ENCODE assay signal across 8 mouse cellular contexts in the genomic region with DNA sequence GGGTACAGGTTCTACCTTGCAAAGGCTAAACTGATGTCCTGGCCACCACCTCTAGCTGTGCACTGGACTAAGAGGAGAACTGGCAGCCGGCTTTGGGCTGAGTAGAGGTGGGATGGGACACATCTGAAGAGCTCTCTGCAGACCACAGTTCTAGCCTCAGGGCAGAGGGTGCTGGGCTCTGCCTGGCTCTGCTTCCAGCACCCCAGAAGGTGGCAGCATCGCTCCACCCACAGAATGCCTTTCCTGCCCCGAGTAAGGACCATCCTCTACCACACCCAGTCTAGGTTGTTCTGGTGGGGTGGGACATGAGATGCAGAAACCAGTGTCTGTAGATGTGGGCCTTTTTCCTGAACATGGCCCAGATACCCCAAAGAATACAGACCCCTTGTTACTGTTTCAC. TPM values are rescaled to one million over a fixed set of nuclear protein-coding genes. Genes with fewer than 3 reads are reported as not detected.
DNase-seq lines count a peak whose midpoint lies in the region; ATAC-seq and TF ChIP-seq lines count a peak whose summit lies in the region.

No protein-coding gene starts in this region.

- TF ChIP-seq CTCF in kidney, postnatal 0 days (IDR thresholded peaks at IDR 0.05; ENCODE audit: low read depth) = peak; percentile 85

- WGBS in forebrain, embryonic 16.5 days = 21% methylated on average over 3 of the region's 3 CpGs
- 47% methylated on average over 3 of the region's 3 CpGs for WGBS in kidney, postnatal 0 days

- H3K27me3 ChIP-seq in forebrain, embryonic 16.5 days (replicated peaks; ENCODE audit: control insufficient read depth, insufficient read depth, low read length) = no peaks in the 10 kb centered on the region
- no peaks in the 10 kb centered on the region; the same call in 1 of the 2 replicates for H3K27me3 ChIP-seq in kidney, postnatal 0 days (ENCODE audit: insufficient read depth, low read length)

- H3K4me3 ChIP-seq in forebrain, embryonic 16.5 days (replicated peaks; ENCODE audit: low read length) = no peak overlapping the region
- no peak overlapping the region for H3K4me3 ChIP-seq in kidney, postnatal 0 days (replicated peaks; ENCODE audit: low read depth, low read length)

- no peak overlapping the region for H3K27ac ChIP-seq in forebrain, embryonic 16.5 days (ENCODE audit: low read length)
- H3K27ac ChIP-seq in kidney, postnatal 0 days = no peak overlapping the region

- no peaks in the 10 kb centered on the region for H3K9me3 ChIP-seq in forebrain, embryonic 16.5 days (ENCODE audit: control insufficient read depth, low read length)
- H3K9me3 ChIP-seq in kidney, postnatal 0 days (replicated peaks; ENCODE audit: low read length) = no peaks in the 10 kb centered on the region

- peak; percentile 54 for ATAC-seq in CD4-positive, CD25-positive, alpha-beta regulatory T cell, adult 4 months
- peak; percentile 62 for ATAC-seq in forebrain, embryonic 16.5 days
- ATAC-seq in kidney, postnatal 0 days (replicated peaks; ENCODE audit: low FRiP score, low read depth) = no peak

- H3K9ac ChIP-seq in forebrain, embryonic 16.5 days (replicated peaks; ENCODE audit: low read depth, low read length) = no peak overlapping the region
- H3K9ac ChIP-seq in kidney, postnatal 0 days (ENCODE audit: low read depth, low read length) = no peak overlapping the region

- peak; percentile 52 for DNase-seq in 416B (ENCODE audit: low read depth)
- DNase-seq in cerebellum, adult 11-12 months = peak; percentile 53
- DNase-seq in kidney, postnatal 0 days (ENCODE audit: low spot score) = peak; percentile 65
- DNase-seq in lung, postnatal 14 days = peak; percentile 46
- DNase-seq in right cerebral cortex, postnatal 4 days = peak; percentile 71
- DNase-seq in urinary bladder, postnatal 25 days (ENCODE audit: low spot score) = no peak

- no peak overlapping the region for H3K4me2 ChIP-seq in forebrain, embryonic 16.5 days (ENCODE audit: low read length)
- no peak overlapping the region for H3K4me2 ChIP-seq in kidney, postnatal 0 days (ENCODE audit: low read length)

- H3K4me1 ChIP-seq in forebrain, embryonic 16.5 days (replicated peaks; ENCODE audit: control insufficient read depth, insufficient read depth, low read length) = peaks cover 59% of the 10 kb centered on the region
- H3K4me1 ChIP-seq in kidney, postnatal 0 days (replicated peaks; ENCODE audit: insufficient read depth, low read length) = peaks cover 11% of the 10 kb centered on the region; the same call in 1 of the 2 replicates

- H3K36me3 ChIP-seq in forebrain, embryonic 16.5 days (ENCODE audit: control insufficient read depth, insufficient read depth) = peaks cover 8% of the 10 kb centered on the region
- peaks cover 38% of the 10 kb centered on the region for H3K36me3 ChIP-seq in kidney, postnatal 0 days (ENCODE audit: insufficient read depth, low read length)

RNA-seq across cellular contexts. Expression of gene Ccdc167, which starts 12.1 kb away (rescaled TPM):
- polyA plus RNA-seq in CD4-positive, CD25-positive, alpha-beta regulatory T cell, adult 4 months (2017; shearing (Covaris generic)) = 10 to 100 TPM in 1 of 2 experiments, 1 to 10 TPM in 1; 7.8 to 10.1 TPM
- polyA plus RNA-seq in forebrain, embryonic 16.5 days (2015; fragmentation: Nextera tagmentation; extraction: Ambion mirVana) = 9.3 and 11.6 TPM in 2 replicates
- polyA plus RNA-seq in kidney, postnatal 0 days (2015; fragmentation: Nextera tagmentation; extraction: Ambion mirVana) = 8.2 and 9.2 TPM in 2 replicates

RNA-seq across cellular contexts. Expression of gene Cmtr1, which starts 44.4 kb away (rescaled TPM):
- 100 to 1,000 TPM in 1 of 2 experiments, 10 to 100 TPM in 1; 90.3 to 221 TPM for polyA plus RNA-seq in CD4-positive, CD25-positive, alpha-beta regulatory T cell, adult 4 months (2017; shearing (Covaris generic))
- 132 and 146 TPM in 2 replicates for polyA plus RNA-seq in forebrain, embryonic 16.5 days (2015; fragmentation: Nextera tagmentation; extraction: Ambion mirVana)
- polyA plus RNA-seq in kidney, postnatal 0 days (2015; fragmentation: Nextera tagmentation; extraction: Ambion mirVana) = 102 and 110 TPM in 2 replicates
